Mouse (Mus musculus) spleen, adult 2 months (tissue): Measurements from ENCODE around the gene Ndufa4l2. TPM values are rescaled to one million over a fixed set of nuclear protein-coding genes. Genes with fewer than 3 reads are reported as not detected.

ENCODE experiments used
- DNase-seq, 2 experiments: peaks; one replicate each; pipeline versions ENCODE4 v3.0.0 to v3.0.0-alpha.2; 2012 to 2021; ENCODE audit warnings: low spot score in 2 of 2, low read depth in 1 of 2
- H3K27ac ChIP-seq: fragments of 200-500 bp; 2 replicates; pipeline ENCODE4 v1.5.1; 2012; ENCODE audit warnings: low read length, inconsistent platforms; ENCODE audit not compliant: insufficient read depth
- H3K27me3 ChIP-seq: fragments of 200-500 bp; 2 replicates; pipeline ENCODE4 v1.6.1; 2012; ENCODE audit warnings: mild to moderate bottlenecking, moderate library complexity, low read length, inconsistent platforms; ENCODE audit not compliant: control insufficient read depth, insufficient read depth
- H3K36me3 ChIP-seq: fragments of 200-500 bp; 2 replicates; pipeline ENCODE4 v1.6.1; 2012; ENCODE audit warnings: mild to moderate bottlenecking, low read length, inconsistent platforms; ENCODE audit not compliant: control insufficient read depth, insufficient read depth
- H3K4me1 ChIP-seq: fragments of 200-500 bp; 2 replicates; pipeline ENCODE4 v1.6.1; 2011; ENCODE audit warnings: inconsistent platforms; ENCODE audit not compliant: control insufficient read depth, insufficient read depth, insufficient read length
- H3K4me3 ChIP-seq: fragments of 200-500 bp; 2 replicates; pipeline ENCODE4 v1.5.1; 2011; ENCODE audit warnings: mild to moderate bottlenecking, inconsistent platforms; ENCODE audit not compliant: insufficient read depth, insufficient read length; ENCODE audit errors: extremely low read depth
- CTCF ChIP-seq: fragments of 200-500 bp; IDR thresholded peaks from 2 replicates; pipeline ENCODE4 v1.5.1; 2011; ENCODE audit warnings: mild to moderate bottlenecking, inconsistent platforms; ENCODE audit not compliant: insufficient read depth, insufficient read length, insufficient replicate concordance; ENCODE audit errors: extremely low read depth
- POLR2A ChIP-seq: fragments of 200-500 bp; IDR thresholded peaks from 2 replicates; pipeline ENCODE4 v1.6.1; 2011; ENCODE audit warnings: low read depth, low read length, inconsistent platforms
- WGBS: fragments of 180-500 bp; shearing (Covaris S2); methylation state at CpG from one replicate; pipeline ENCODE4 v1.1.7; 2018; 5-methylcytosine and 5-hydroxymethylcytosine counted together
- polyA plus RNA-seq: library from polyadenylated mRNA; depleted of rRNA; stranded (reverse); fragments of >200 nt; gene quantifications from 2 replicates; pipeline ENCODE4 v1.2.3, GENCODE M21; 2012

Gene Ndufa4l2
- polyA plus RNA-seq, 1 experiment, result 6.9 TPM

GRCm38 (mm10) chr10:127536586-127537314 is 22.0 kb downstream of the Ndufa4l2 start:
- no peak overlapping the region for H3K4me3 ChIP-seq
- no peak overlapping the region for H3K27ac ChIP-seq
- WGBS, result 14% methylated on average over 8 of the region's 8 CpGs
- no peaks in the 10 kb centered on the region for H3K36me3 ChIP-seq
- H3K4me1 ChIP-seq, result peaks cover 13% of the 10 kb centered on the region
- TF ChIP-seq CTCF (peak; percentile 24; the same call in 1 of the 2 replicates), POLR2A (no peak)
- DNase-seq, result peak in 1 of 2 experiments; percentile 30
- peaks cover 21% of the 10 kb centered on the region for H3K27me3 ChIP-seq

DNA sequence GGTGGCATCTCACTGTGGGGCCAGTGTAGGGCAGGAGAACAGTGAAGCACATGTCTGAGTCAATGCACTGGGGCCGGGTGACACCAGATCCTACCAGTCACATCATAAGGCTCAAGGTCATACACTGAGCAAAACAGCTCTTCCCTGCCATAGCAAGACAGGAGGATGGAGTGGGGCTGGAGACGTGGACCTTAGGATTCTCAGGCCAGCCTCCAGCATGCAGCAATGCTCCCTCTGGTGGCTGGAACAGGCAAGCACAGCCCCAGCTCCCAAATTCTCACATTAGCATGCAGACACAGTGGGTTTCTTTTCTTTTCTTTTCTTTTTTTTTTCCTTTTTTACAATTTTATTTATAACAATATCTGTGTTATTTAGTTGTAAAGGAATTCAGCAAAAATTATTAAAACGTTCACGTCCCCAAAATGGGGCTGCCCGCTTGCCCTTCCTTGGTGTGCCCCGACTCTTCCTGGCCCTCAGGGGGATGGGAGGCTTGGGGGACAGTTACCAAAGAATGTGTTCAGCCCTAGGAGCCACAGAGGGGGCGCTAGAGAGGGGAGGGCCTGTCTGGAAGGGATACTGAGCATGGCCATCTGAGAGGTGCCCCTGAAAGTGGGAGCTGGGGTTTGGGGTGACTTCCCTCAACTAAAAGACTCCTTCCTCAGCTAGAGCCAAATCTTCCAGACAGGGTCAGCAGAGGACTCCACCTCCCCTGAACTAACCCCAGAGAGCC is 23.3 kb downstream of the Ndufa4l2 start:
- 33% methylated on average over 7 of the region's 7 CpGs for WGBS
- peaks cover 13% of the 10 kb centered on the region for H3K4me1 ChIP-seq
- peak in 1 of 2 experiments; percentile 66 for DNase-seq
- no peaks in the 10 kb centered on the region for H3K36me3 ChIP-seq
- peak; percentile 95 for TF ChIP-seq CTCF
- TF ChIP-seq POLR2A, result no peak
- H3K27me3 ChIP-seq, result peaks cover 13% of the 10 kb centered on the region
- H3K27ac ChIP-seq, result no peak overlapping the region
- H3K4me3 ChIP-seq, result no peak overlapping the region

DNA sequence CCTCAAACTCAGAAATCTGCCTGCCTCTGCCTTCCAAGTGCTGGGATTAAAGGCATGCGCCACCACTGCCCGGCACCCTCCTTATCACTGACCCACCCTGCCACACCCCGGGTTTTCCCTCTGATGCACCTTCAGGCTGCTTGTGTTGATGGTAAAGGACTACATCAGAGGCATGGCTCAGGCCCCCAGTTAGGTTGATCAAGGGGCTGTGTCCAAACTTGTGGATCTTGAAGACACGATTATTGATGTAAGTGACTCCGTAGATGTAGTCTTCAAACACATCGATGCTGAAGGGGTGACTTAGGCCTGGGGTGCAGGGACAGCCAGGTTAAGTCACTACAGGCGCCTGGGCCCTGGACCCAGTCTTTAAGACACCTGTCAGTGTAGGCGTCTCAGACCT is 26.7 kb downstream of the Ndufa4l2 start:
- H3K4me1 ChIP-seq, result no peaks in the 10 kb centered on the region
- H3K36me3 ChIP-seq, result no peaks in the 10 kb centered on the region
- TF ChIP-seq CTCF (no peak), POLR2A (no peak)
- 92% methylated on average over 8 of the region's 8 CpGs for WGBS
- no peak overlapping the region for H3K27ac ChIP-seq
- no peak overlapping the region for H3K4me3 ChIP-seq
- DNase-seq, result no peak
- H3K27me3 ChIP-seq, result no peaks in the 10 kb centered on the region

GRCm38 (mm10) chr10:127542084-127542483 is 27.3 kb downstream of the Ndufa4l2 start:
- H3K4me3 ChIP-seq, result no peak overlapping the region
- DNase-seq, result no peak
- no peak overlapping the region for H3K27ac ChIP-seq
- TF ChIP-seq CTCF, result no peak
- no peak for TF ChIP-seq POLR2A
- no peaks in the 10 kb centered on the region for H3K36me3 ChIP-seq
- H3K27me3 ChIP-seq, result no peaks in the 10 kb centered on the region
- H3K4me1 ChIP-seq, result no peaks in the 10 kb centered on the region
- 91% methylated on average over 13 of the region's 13 CpGs for WGBS

- H3K4me3 ChIP-seq, result no peak overlapping the region
- H3K27me3 ChIP-seq, result no peaks in the 10 kb centered on the region
- H3K27ac ChIP-seq, result no peak overlapping the region
- DNase-seq, result no peak
- no peaks in the 10 kb centered on the region for H3K36me3 ChIP-seq
- TF ChIP-seq CTCF, result no peak
- TF ChIP-seq POLR2A, result no peak
- no peaks in the 10 kb centered on the region for H3K4me1 ChIP-seq
- WGBS, result 70% methylated on average over 6 of the region's 6 CpGs
Observed at GRCm38 (mm10) chr10:127542720-127543119, 28.0 kb downstream of the Ndufa4l2 start.

DNA sequence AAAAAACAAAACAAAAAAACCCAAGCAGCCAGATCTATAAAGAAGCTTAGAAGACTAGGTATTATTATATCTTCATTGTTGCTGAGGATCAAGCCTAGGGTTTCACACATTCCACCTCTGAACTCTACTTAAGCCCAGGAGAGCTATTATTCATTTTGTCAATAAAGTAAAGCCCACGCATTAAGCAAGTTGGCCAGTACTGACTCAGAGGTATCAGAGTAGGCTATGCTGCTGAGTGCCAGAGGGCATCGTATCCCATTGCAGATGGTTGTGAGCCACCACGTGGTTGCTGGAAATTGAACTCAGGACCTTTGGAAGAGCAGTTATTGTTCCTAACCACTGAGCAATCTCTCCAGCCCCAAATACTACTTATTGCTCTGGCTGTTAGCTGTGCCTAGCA is 29.1 kb downstream of the Ndufa4l2 start:
- no peaks in the 10 kb centered on the region for H3K36me3 ChIP-seq
- H3K27ac ChIP-seq, result no peak overlapping the region
- no peaks in the 10 kb centered on the region for H3K4me1 ChIP-seq
- no peak for DNase-seq
- WGBS, result 76% methylated on average over 3 of the region's 3 CpGs
- no peak overlapping the region for H3K4me3 ChIP-seq
- H3K27me3 ChIP-seq, result no peaks in the 10 kb centered on the region
- no peak for TF ChIP-seq POLR2A
- TF ChIP-seq CTCF, result no peak

DNA sequence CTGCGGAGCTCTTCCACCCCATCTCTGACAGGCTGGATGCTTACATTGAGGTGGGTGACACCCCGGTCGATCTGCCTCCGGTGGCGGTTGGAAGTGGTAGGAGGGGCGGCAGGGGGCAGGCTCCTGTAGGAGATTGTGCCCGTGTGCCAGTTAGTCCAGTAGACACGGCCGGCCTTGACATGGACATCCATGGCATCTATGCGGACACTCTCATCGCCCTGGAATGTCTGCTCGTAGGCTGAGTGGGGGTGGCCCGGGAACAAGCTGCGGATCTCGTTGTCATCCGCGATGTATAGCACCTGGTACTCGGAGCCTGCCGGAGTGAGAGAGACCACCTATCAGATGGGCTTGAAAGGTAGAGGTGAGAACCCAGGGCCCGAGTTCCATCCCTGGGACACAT is 29.6 kb downstream of the Ndufa4l2 start:
- WGBS, result 91% methylated on average over 20 of the region's 20 CpGs
- TF ChIP-seq CTCF (no peak), POLR2A (no peak)
- no peak overlapping the region for H3K27ac ChIP-seq
- no peaks in the 10 kb centered on the region for H3K36me3 ChIP-seq
- DNase-seq, result no peak
- no peak overlapping the region for H3K4me3 ChIP-seq
- no peaks in the 10 kb centered on the region for H3K27me3 ChIP-seq
- H3K4me1 ChIP-seq, result no peaks in the 10 kb centered on the region
